Mouse (Mus musculus): Measurements from ENCODE around the gene Txnip. TPM values are rescaled to one million over a fixed set of nuclear protein-coding genes. Genes with fewer than 3 reads are reported as not detected.

Gene Txnip
- polyA plus RNA-seq, 1 experiment, result 163 TPM

DNA sequence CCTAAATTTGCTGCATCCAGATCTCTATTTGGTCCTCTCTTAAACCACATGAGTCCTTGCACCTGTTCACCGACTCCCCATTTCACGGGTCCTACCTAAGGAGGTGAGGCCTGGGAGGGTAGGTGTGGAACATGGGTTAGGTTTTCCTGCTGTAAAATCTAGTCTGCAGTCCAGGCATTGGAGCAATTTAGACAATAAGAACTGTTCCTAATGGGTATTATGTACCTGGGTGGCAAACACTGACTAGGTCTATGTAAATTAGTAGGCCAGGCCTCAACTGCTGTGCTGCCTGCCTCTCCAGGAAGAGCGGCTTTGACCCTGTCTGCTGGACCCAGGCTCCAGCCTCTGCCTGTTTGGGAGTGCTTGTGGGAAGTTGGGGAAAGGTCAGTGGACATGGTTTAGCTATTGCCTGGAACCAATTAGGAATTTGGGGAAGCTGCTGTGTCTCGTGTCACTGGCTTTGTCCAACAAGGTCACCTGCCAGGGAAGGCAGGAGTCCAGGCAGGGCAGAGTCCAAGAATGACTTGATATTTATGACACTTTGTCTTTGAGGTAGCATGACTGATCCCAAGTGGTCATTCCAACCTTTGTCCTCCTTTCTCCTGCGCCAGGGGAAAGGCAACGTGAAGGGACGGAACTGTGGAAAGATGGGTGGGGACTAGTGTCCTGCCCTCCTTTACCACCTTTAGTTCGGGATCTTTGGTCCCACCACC, 17.7 kb downstream of the Txnip start:
- no peak for TF ChIP-seq POLR2A (IDR thresholded peaks at IDR 0.05; ENCODE audit: borderline replicate concordance, control insufficient read depth, low read depth, low read length)
- TF ChIP-seq CTCF (IDR thresholded peaks at IDR 0.05; ENCODE audit: control insufficient read depth, insufficient read depth, low read length), result no peak
- Histone ChIP-seq H3K4me3 (replicated peaks; ENCODE audit: control insufficient read depth, low read depth, low read length) (no peak overlapping the region), H3K4me1 (ENCODE audit: control insufficient read depth, insufficient read depth, low read length) (peaks cover 6% of the 10 kb centered on the region; the same call in 1 of the 2 replicates), H3K27ac (ENCODE audit: control insufficient read depth, insufficient read depth, low read depth, low read length, poor library complexity) (no peak overlapping the region)
- 87% methylated on average over 8 of the region's 8 CpGs for WGBS

GRCm38 (mm10) chr3:96576005-96576658, 18.4 kb downstream of the Txnip start:
- TF ChIP-seq POLR2A (IDR thresholded peaks at IDR 0.05; ENCODE audit: borderline replicate concordance, control insufficient read depth, low read depth, low read length) (no peak), CTCF (IDR thresholded peaks at IDR 0.05; ENCODE audit: control insufficient read depth, insufficient read depth, low read length) (no peak)
- Histone ChIP-seq H3K4me3 (replicated peaks; ENCODE audit: control insufficient read depth, low read depth, low read length) (peak overlapping the region; percentile 24), H3K4me1 (ENCODE audit: control insufficient read depth, insufficient read depth, low read length) (peaks cover 6% of the 10 kb centered on the region; the same call in 1 of the 2 replicates), H3K27ac (ENCODE audit: control insufficient read depth, insufficient read depth, low read depth, low read length, poor library complexity) (peak overlapping the region; percentile 50; the same call in 1 of the 2 replicates)
- WGBS, result 14% methylated on average over 14 of the region's 14 CpGs

GRCm38 (mm10) chr3:96576690-96577541, 19.2 kb downstream of the Txnip start, which contains the start of gene Gm16253:
Gene Gm16253, plus strand, starts transcription at chr3:96576984.
- no peak for TF ChIP-seq POLR2A (IDR thresholded peaks at IDR 0.05; ENCODE audit: borderline replicate concordance, control insufficient read depth, low read depth, low read length)
- no peak for TF ChIP-seq CTCF (IDR thresholded peaks at IDR 0.05; ENCODE audit: control insufficient read depth, insufficient read depth, low read length)
- Histone ChIP-seq H3K4me3 (replicated peaks; ENCODE audit: control insufficient read depth, low read depth, low read length) (peak within 1 kb of the TSS; percentile 24), H3K27ac (ENCODE audit: control insufficient read depth, insufficient read depth, low read depth, low read length, poor library complexity) (peak within 1 kb of the TSS; percentile 50), H3K4me1 (ENCODE audit: control insufficient read depth, insufficient read depth, low read length) (peaks cover 1% of the 10 kb centered on the region; the same call in 1 of the 2 replicates)
- 19% methylated on average over 17 of the region's 17 CpGs for WGBS

DNA sequence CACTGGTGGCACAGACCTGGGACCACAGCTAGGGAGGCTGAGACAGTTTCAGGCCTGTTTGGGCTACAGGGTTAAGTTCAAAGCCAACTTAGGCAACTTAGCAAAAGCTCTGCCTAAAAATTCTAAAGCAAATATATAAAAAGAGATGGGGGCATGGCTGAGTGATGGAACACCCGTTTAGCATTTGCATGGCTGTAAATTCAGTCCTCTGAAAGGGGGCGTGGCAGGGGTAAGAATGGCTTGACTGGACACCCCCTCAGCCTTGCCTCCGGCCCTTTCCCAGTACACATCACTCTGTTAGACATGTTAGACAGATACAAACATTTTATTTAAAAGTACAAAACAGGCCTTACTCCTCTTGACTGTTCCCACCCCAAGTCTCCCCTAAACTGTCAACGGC, 19.8 kb downstream of the Txnip start:
- no peak for TF ChIP-seq POLR2A (IDR thresholded peaks at IDR 0.05; ENCODE audit: borderline replicate concordance, control insufficient read depth, low read depth, low read length)
- TF ChIP-seq CTCF (IDR thresholded peaks at IDR 0.05; ENCODE audit: control insufficient read depth, insufficient read depth, low read length), result no peak
- WGBS, result 57% methylated on average over 4 of the region's 4 CpGs
- no peaks in the 10 kb centered on the region; the same call in 1 of the 2 replicates for H3K4me1 ChIP-seq (ENCODE audit: control insufficient read depth, insufficient read depth, low read length)
- H3K4me3 ChIP-seq (replicated peaks; ENCODE audit: control insufficient read depth, low read depth, low read length), result no peak overlapping the region
- H3K27ac ChIP-seq (ENCODE audit: control insufficient read depth, insufficient read depth, low read depth, low read length, poor library complexity), result peak overlapping the region; percentile 26

DNA sequence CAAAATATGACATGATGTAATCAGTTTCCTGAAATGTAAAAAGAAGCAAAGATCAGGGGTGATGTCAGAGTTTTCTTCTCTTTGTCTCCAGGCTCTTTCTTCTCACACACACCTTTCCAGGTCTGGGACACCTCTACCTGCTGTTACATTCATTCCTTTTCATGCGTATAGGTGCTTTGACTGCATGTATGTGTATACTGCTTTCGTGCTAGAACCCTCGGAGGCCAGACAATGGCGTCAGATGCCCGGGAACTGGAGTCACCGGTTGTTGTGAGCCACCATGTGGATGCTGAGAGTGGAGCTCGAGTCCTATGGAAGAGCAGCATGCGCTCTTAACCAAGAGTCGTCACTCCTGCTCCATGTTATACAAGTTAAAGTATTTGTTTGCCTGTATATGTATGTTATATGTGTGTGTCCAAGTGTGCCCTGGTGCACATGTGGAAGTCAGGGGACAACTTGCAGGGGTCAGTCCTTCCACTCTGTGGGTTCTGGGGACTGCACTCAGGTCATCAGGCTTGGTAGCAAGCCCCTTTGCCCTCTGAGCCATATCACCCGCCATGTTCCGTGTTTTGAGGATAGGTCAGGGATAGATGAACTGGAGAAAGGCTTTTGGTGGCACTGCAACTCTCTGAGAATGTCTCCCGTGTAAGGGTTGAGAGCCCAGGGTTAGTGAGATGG, 20.9 kb downstream of the Txnip start:
- H3K27ac ChIP-seq (ENCODE audit: control insufficient read depth, insufficient read depth, low read depth, low read length, poor library complexity), result no peak overlapping the region
- no peak for TF ChIP-seq CTCF (IDR thresholded peaks at IDR 0.05; ENCODE audit: control insufficient read depth, insufficient read depth, low read length)
- TF ChIP-seq POLR2A (IDR thresholded peaks at IDR 0.05; ENCODE audit: borderline replicate concordance, control insufficient read depth, low read depth, low read length), result no peak
- WGBS, result 85% methylated on average over 12 of the region's 12 CpGs
- no peaks in the 10 kb centered on the region; the same call in 1 of the 2 replicates for H3K4me1 ChIP-seq (ENCODE audit: control insufficient read depth, insufficient read depth, low read length)
- H3K4me3 ChIP-seq (replicated peaks; ENCODE audit: control insufficient read depth, low read depth, low read length), result no peak overlapping the region

- Histone ChIP-seq H3K27ac (ENCODE audit: control insufficient read depth, insufficient read depth, low read depth, low read length, poor library complexity) (peak overlapping the region; percentile 22; the same call in 1 of the 2 replicates), H3K4me1 (ENCODE audit: control insufficient read depth, insufficient read depth, low read length) (no peaks in the 10 kb centered on the region; the same call in 1 of the 2 replicates), H3K4me3 (replicated peaks; ENCODE audit: control insufficient read depth, low read depth, low read length) (peak overlapping the region; percentile 17)
- TF ChIP-seq POLR2A (IDR thresholded peaks at IDR 0.05; ENCODE audit: borderline replicate concordance, control insufficient read depth, low read depth, low read length) (no peak), CTCF (IDR thresholded peaks at IDR 0.05; ENCODE audit: control insufficient read depth, insufficient read depth, low read length) (no peak)
- 57% methylated on average over 4 of the region's 4 CpGs for WGBS
Observed at GRCm38 (mm10) chr3:96579239-96579750, 21.5 kb downstream of the Txnip start.

DNA sequence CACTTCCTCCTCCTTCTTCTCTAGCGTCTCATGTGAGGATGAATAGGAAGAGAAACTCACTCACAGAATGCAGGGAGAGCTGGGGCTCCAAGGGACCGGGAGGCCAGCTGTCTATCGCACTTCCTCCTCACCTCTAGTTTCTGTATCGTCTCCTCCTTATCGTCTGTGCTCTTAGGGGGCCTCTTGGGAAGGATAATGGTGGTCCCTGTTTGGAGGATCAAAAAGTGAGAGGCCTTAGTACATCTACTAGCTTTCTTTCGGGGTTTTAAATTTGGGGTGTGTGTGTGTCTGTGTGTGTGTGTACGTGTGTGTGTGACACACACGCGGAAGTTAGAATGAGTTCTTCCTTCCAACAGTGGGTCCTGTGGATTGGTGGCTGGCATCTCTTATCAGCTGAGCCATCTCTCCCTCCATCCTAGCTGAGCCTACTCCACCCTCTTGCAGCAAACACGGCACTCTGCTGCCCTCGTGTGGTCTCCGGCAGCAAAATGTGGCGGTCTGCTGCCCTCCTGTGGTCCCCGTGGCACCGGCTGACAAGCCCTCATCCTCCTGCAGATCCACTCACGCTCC, 22.2 kb downstream of the Txnip start:
- WGBS, result under 1% methylated on average over 16 of the region's 16 CpGs
- Histone ChIP-seq H3K4me3 (replicated peaks; ENCODE audit: control insufficient read depth, low read depth, low read length) (peak overlapping the region; percentile 33), H3K27ac (ENCODE audit: control insufficient read depth, insufficient read depth, low read depth, low read length, poor library complexity) (no peak overlapping the region), H3K4me1 (ENCODE audit: control insufficient read depth, insufficient read depth, low read length) (no peaks in the 10 kb centered on the region; the same call in 1 of the 2 replicates)
- TF ChIP-seq POLR2A (IDR thresholded peaks at IDR 0.05; ENCODE audit: borderline replicate concordance, control insufficient read depth, low read depth, low read length) (peak; percentile 49; the same call in 1 of the 2 replicates), CTCF (IDR thresholded peaks at IDR 0.05; ENCODE audit: control insufficient read depth, insufficient read depth, low read length) (peak; percentile 100)
